Mouse (Mus musculus): ENCODE measurements at regions not wholly inside any gene's neighbourhood (a gene's known extent, or its start where the extent isn't known, plus 50 kb on each side); places are given as distances from the start of the nearest gene placed in this dataset.
A peak's percentile ranks its signal among the peaks of the same experiment; 100 is the strongest.

DNA sequence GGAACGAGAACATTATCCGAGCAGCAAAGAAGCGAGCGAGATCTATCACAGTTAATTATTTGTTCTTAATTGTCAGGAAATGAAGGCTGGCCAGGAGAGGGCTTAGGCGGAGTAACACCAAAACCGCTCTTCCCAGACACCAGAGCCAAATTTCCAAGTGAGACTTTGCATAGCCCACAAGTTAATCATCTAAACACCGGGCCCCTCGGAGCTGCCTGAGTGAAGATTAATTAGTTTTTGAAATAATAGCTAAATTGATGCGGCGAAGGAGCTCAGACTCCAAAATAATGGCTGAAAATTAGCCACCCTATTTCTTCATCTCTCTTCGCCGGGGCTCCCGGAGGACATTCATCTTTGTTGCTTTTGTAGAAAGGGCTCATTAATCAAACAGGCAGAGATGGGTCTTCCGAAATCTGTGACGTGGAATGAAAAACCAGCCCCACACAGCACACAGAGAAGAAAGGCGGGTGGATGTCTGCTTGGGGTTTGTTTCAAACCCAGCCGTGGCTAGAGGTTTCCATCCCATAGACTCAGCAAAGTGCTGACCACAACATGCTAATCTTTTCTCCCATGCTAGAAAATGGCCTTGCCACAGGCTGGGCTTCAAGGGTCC is 193.7 kb downstream of the Suds3 start:
- DNase-seq (ENCODE audit: low spot score in 2 of 2) = no peak
- intact Hi-C loops (cut with DNase I) = no loop called here

DNA sequence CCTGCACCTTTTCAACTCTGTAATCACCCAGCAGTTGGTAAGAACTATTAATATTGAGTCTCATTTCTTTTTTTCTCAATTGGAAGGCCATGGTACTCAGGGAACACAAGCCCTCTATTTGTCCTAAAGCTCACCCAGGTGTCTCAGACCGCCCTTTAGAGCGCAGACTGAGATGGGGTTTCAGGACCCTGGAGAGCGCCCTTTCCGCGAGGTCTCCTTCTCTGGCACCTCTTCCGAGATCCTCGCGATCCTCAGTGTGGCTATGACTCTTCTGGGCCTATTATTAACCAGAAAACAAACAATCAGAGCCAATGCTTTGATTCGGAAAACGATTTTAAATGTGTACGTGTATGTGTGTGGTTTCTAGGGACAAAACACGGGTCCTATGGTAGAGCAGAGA is 201.0 kb downstream of the Suds3 start:
- no peak for DNase-seq (ENCODE audit: low spot score in 2 of 2)
- intact Hi-C loops (cut with DNase I) = no loop called here

DNA sequence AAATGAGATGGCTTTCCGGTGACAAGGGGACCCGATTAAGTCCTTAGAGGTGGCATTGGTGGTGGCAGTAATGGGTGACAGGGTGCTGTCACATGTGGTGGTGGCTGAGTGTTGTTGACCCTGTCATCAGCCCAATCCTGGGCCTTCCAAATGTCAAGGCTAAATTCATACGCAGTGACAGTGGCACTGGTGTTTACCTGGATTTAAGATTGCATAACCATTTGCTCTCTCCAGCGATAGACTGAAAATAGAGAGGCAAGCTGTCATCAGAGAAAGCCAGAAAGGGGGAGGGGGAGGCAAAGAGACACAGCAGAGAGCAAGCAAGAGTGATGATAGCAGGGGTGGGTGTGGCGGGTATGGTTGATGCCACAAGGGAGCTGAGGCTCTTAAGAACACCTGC is 215.1 kb downstream of the Suds3 start:
- DNase-seq (ENCODE audit: low spot score in 2 of 2) = peak in 1 of 2 experiments; percentile 39
- intact Hi-C loops (cut with DNase I) = no loop called here

DNA sequence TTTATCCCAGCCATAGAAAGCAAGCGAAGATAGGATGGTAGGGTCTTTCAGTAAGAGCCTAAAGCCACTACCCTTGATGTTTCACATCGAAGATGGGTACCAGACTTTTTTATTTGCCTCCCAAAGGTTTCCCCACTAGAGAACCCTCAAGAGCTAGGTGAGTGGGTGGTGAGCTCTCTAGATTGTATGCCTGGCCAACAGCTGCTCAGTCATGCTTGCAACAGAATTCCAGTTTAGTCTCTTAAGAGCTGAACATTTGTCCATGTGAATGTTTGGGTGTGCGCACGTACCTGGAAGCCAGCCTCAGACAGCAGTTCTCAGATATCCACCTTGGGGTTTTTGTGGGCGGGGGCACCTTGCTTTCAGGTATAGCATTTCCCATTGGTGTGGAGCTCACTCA is 218.5 kb downstream of the Suds3 start:
- intact Hi-C loops (cut with DNase I) = loop anchor here (5.0 kb wide), 1 partner anchor 140 kb away; no protein-coding TSS in a partner anchor
- peak in 1 of 2 experiments; percentile 24 for DNase-seq (ENCODE audit: low spot score in 2 of 2)

- DNase-seq (ENCODE audit: low spot score in 2 of 2) = peak; percentile 74 to 88
- intact Hi-C loops (cut with DNase I) = loop anchor here (5.0 kb wide), 1 partner anchor 142 kb away; no protein-coding TSS in a partner anchor
These were observed 220.7 kb downstream of the Suds3 start for GRCm38 (mm10) chr5:116895036-116895783.

DNA sequence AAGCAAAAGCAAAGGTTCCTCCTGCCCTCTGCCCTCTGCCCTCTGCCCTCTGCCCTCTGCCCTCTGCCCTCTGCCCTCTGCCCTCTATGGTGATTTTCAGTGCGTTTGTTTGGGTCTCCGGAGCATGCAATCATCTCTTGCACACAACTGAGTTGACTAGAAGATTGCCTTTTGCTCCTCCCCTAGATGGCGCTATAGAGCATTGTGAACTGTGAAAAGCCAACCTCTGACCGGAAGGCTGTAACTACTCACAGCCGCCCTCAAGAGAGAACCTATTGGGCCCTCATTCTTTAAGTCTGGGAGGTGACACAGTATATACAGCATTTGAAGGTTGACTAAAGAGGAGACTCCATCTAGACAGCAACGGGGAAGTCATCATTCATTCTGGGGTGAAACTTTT is 221.3 kb downstream of the Suds3 start:
- no peak for DNase-seq (ENCODE audit: low spot score in 2 of 2)

GRCm38 (mm10) chr5:116892877-116893276 is 223.0 kb downstream of the Suds3 start:
- intact Hi-C loops (cut with DNase I) = no loop called here
- DNase-seq (ENCODE audit: low spot score in 2 of 2) = peak in 1 of 2 experiments; percentile 16

More for the DNA sequence above, 221.3 kb downstream of the Suds3 start:
- intact Hi-C loops (cut with DNase I) = no loop called here

- DNase-seq (ENCODE audit: low spot score in 2 of 2) = no peak
- intact Hi-C loops (cut with DNase I) = no loop called here
These were observed 226.7 kb downstream of the Suds3 start for GRCm38 (mm10) chr5:116889224-116889623.

DNA sequence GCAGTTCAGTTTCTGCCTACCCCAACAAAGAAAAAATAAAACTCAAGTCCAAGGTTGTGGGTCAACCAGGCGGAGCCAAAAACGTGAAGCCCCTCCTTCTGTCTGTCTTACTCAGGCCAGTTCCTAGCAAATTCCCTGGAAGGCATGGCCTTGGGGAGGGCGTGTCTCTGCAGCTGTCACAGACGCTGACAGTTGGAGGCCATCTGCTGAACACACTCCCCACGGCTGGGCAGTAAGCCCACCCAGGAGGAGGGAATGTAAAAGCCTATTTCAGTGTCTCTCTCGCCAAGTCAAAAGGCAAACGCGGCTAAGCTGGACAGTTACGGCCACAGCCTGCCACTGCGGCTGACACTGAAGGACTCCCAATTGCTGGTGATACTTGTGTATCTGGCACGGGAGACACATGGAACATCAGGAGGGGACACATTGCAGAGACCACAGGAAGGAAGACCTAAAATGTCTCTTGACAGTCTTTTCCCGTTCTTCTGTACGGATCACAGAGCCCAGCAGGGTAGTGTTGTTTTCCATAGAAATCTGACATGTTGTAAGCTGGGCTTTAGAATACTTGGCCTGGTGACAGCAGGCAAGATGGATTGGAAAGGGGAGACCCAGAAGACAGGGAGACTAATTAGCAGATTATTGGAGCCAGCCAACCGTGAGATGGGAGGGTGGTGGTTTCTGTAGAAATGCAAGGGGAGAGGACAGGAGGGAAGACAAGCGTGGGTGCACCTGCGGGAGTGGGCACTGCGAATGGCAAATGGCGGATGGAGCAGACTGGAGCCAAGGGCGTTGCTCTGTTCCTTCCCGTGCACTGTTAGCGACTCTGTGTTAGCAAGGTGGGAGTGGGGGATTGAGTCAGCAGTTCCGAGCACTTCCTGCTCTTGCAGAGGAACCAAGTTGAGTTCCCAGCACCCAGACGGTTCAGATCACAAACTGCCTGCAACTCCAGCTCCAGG is 229.5 kb downstream of the Suds3 start:
- no peak for DNase-seq (ENCODE audit: low spot score in 2 of 2)
- intact Hi-C loops (cut with DNase I) = no loop called here

GRCm38 (mm10) chr5:116879761-116880160 is 236.2 kb downstream of the Suds3 start:
- DNase-seq (ENCODE audit: low spot score in 2 of 2) = no peak
- intact Hi-C loops (cut with DNase I) = no loop called here

- no peak for DNase-seq (ENCODE audit: low spot score in 2 of 2)
These were observed 241.0 kb downstream of the Suds3 start for GRCm38 (mm10) chr5:116874941-116875340.

DNA sequence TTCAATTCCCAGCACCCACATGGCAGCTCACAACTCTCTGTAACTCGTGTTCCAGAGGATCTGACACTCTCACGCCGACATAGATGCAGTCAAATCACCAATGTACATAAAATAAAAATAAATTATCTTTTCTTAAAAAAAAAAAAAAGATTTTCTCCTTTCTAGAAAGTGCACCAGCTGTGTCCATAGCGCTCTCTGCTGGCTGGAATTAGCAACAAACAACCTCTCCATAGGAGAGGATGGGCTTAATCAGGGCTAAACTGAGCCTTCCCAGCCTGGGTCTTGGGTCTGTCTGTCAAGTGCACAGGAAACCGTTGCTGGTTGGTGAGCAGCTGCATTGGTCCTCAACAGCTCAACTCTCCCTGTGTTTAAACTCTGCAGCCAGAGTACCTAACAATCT is 247.8 kb downstream of the Suds3 start:
- peak; percentile 30 to 49 for DNase-seq (ENCODE audit: low spot score in 2 of 2)
- intact Hi-C loops (cut with DNase I) = no loop called here

More at GRCm38 (mm10) chr5:116874941-116875340, 241.0 kb downstream of the Suds3 start:
- intact Hi-C loops (cut with DNase I) = no loop called here

GRCm38 (mm10) chr5:116864275-116864674 is 251.6 kb downstream of the Suds3 start:
- intact Hi-C loops (cut with DNase I) = no loop called here
- DNase-seq (ENCODE audit: low spot score in 2 of 2) = no peak

GRCm38 (mm10) chr5:116852691-116853090 is 261.1 kb upstream of the Srrm4 start:
- DNase-seq (ENCODE audit: low spot score in 2 of 2) = no peak
- intact Hi-C loops (cut with DNase I) = no loop called here

DNA sequence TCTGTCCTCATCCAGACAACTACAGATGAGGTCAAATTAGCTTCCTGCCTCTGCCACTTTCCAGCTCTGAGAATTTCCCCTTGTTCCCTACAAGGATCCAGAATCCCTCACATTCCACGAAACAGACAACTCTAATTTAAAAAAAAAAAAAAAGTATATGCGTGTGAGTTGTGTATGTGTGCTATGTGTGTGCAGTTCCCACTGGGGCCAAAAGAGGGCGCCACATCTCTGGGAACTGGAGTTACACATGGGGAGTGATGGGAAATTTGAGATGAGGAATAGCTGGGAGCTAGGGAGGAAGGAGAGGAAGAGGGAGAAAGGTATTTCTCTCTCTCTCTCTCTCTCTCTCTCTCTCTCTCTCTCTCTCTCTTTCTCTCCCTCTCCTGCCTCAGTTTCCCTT is 240.3 kb upstream of the Srrm4 start:
- no peak for DNase-seq (ENCODE audit: low spot score in 2 of 2)
- intact Hi-C loops (cut with DNase I) = no loop called here

DNA sequence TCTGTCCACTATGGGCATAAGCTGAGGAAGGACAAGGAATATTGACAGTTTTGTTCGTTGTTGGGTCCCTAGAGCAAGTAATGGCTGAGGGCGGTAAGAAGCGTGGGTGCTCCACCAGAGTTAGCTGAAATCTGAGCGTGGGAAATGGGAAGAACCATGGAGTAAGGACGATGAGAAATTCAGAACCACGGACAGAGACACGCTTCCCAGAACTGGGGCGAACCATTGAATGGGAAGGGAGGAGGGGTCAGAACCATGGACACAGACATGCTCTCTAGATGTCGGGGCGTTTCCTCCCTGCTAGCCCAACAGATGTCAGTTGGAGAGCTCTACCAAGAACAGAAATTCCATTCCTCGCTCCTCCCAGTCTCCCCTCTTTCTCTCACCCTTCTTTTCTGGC is 238.2 kb upstream of the Srrm4 start:
- intact Hi-C loops (cut with DNase I) = no loop called here
- DNase-seq (ENCODE audit: low spot score in 2 of 2) = no peak

- peak in 1 of 2 experiments; percentile 23 for DNase-seq (ENCODE audit: low spot score in 2 of 2)
- intact Hi-C loops (cut with DNase I) = no loop called here
These were observed 231.6 kb upstream of the Srrm4 start for GRCm38 (mm10) chr5:116823260-116823659.

GRCm38 (mm10) chr5:116822141-116822540 is 230.5 kb upstream of the Srrm4 start:
- DNase-seq (ENCODE audit: low spot score in 2 of 2) = peak in 1 of 2 experiments; percentile 8
- intact Hi-C loops (cut with DNase I) = no loop called here

DNA sequence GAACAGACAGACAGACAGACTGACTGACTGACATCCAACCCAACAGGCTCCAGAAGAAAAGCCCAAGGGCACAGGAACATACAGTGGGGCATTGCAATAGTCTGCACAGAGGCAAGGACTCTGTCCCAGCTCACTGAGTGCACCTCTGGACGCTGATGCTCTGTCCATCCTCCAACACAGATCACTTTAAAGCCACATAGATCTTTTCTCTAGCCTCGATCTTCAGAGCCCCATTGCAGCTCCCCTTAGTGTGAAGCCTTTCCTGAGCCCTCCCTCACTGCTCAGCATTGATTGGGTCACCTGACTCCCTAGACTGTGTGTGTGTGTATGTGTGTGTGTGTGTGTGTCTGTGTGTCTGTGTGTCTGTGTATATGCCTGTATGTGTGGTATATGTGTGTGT is 218.2 kb upstream of the Srrm4 start:
- DNase-seq (ENCODE audit: low spot score in 2 of 2) = no peak
- intact Hi-C loops (cut with DNase I) = no loop called here

All from left cerebral cortex, postnatal 14 days (tissue).